Mouse (Mus musculus) right cerebral cortex, postnatal 4 days (tissue): ENCODE measurements around the gene Shisa3.

ENCODE experiments used
- DNase-seq: peaks from one replicate; pipeline ENCODE4 v3.0.0-alpha.2; 2022

The Shisa3 gene

DNA sequence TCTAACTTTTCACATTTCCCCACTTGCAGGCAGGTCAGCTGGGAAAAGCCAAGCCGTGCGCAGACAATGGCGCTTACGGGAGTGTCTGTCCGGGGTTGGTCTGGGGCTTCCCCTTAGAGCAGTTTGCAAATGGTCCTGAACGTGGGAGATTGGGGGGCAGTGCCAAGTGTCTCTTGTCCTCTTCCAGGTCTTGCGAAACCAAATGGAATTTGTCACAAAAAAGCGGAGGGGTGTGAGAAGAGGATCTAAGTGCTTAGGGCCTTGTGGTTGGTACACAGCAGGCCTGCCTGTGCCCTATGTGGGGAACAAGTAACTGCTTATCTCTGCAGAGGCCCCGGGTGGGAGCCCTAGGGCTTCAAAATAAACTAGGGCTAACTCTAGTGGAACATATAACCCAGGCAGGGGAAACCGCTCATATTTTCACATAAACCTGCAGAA, 26.2 kb downstream of the Shisa3 start:
- DNase-seq: no peak

DNA sequence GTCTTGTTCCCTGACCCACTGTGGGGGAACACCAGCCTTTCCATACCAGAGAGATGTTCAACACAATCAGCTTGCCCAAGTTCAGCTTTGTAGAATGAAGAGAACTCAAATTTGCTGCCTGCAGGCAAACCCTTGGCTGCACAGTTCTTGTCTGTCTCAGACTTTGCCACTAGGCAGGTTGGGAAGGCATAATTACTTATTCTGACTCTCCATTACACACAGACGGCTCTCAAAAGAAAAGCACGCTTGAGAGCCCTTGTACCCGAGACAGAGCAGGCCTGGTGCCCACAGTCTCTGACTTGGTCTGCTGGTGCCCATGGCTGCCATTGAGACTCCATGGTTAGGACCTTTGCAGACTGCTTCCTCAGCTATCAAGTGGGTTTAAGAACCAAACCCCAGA, 26.7 kb downstream of the Shisa3 start:
- DNase-seq: no peak

DNA sequence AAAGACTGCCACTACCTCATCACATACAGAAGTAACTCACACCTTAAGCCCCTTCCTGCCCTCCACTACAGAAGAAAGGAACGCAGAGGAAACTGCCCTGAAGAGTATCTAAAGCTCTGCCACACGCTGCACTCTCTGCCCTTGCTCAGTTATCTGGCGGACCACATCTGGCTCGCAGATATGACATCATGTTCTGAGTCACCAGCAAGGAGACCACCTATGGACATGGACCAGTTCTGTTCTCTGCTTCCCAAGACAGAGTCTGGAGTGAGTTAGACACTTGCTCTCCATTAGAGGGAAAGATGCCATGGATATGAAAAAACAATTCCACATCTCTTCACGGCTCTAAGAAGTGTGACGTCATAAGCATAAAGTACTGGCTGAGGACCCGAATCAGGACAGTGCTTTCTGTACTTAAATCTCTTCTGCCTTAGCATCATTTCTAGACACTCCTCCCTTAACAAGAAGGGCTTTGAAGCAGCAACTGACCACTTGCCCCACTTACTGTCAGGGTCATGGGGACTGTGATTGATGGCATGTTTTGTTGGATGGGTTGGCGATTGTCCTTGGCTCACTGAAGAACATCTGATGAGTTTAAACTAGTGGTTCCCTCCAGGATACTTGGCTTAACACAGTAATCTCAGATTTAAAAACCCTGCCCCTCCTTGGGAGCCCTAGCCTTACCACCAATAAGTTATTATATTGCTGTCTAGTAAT, 33.1 kb downstream of the Shisa3 start:
- DNase-seq: no peak

DNA sequence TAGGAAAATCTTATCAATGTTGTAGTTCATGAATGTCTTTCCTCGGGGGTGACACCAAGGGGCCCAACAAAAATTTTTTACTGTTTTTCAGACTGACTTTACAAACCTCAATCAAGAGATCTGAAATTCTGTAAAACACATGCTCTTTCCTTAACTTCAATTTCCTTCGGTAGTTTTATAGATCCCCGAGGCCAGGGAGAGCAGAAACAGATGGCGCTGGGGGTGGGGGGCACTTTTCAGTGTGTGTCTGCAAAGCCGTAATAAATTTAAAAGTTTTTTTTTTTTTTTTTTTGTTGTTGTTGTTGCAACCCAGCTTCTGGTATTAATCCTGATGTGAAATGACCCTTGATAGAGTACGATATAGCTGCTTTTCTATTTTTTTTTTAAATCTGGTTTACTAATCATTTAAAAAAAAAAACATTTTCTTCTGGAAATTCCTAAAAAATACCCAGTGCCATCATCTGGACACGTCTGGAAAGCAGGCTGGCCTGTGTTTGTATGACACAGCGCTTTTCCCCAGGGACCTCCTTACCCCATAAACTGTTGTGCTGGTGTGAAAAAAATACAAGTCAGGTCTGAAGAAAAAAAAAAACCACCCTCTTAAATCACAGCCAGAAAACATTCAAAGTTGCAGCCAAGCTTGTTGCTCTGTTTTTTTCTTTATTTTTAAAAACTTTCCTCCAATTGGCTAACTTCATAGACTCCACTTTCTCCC, 33.9 kb downstream of the Shisa3 start:
- no peak for DNase-seq

DNA sequence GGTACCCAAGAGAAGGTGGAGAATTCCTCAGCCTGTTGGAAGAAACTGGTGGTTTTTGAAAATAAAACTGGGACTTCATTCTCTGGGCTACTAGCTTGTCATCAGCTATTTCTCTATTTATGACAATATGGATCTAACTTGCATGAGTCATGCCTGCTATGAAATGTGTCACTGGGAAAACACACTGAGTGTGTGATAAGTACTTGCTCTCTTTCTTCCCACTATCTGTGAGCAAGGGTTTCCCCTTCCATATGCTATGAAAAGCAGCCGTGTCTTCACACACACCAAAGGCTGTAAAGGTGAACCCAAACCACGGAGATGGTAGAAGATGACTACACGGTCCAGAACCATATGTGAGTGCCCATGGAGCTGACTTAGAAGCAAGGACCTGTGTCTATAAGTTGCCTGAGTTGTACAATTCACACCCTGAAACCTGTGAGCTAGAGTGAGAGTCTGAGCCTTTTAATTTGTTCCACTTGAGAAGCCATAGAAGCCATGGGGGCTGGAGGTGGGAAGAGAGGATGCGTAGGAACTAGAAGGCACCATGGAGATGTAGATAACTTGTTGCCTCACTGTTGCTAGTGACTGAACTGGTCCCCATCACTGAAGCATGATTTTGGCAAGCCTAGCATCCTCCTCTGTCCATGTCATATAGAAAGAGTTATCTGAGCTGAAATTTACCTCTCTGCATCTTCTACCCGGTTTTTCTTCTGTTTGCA, 36.0 kb downstream of the Shisa3 start:
- DNase-seq: no peak

DNA sequence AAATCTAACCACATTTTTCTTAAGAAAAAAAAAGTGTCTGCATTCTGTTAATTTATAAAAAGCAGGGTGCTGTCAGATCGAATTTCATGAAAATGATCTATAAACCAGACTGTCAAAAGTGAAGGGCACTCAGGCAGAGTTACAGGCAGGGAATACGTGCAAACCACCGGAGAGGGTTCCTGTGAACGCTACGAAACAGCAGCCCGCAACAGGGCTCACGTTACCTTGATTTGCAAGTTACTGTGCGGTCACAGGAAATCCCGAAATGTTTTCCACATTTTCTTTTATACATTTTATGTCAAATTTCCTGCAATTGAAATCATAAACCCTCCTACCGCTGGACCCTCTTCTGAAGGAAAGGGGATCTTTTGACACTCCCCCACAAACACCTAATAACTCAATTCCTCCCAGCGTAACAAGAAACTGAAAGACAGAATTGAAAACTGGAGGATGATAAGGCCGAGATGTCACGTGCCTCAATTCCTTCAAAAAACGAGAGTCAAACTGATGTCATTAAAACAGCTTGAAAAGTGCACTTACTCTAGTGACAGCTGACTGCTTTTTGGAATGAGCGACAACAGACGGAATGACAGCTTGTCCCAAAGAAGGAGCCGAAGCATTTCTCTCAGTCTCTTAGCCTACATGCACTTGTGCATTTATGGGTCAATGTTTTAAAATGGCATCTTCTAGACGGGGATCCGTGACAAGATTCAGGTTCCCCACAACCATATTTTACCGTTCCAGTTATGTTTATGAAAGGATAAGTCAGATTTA, 39.3 kb downstream of the Shisa3 start:
- no peak for DNase-seq

DNA sequence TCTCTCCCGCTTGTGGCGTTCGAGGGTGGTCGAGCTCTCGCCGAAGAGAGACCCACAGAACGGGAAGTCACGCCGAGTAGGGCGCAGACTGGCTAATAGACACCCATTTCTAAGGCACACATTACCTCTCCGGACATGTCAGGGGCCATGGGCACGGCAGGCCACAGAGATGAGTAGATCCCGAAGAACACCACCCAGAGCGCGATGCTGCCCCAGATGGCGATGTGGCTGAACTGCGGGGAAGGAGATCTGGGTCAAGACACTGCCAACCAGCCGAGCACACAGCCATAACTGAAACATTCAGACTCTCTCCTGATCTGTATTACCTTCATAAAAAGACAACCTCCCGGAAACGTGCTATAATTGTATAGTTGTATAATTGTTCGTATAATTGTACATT, 39.9 kb downstream of the Shisa3 start:
- peak; percentile 18 for DNase-seq

DNA sequence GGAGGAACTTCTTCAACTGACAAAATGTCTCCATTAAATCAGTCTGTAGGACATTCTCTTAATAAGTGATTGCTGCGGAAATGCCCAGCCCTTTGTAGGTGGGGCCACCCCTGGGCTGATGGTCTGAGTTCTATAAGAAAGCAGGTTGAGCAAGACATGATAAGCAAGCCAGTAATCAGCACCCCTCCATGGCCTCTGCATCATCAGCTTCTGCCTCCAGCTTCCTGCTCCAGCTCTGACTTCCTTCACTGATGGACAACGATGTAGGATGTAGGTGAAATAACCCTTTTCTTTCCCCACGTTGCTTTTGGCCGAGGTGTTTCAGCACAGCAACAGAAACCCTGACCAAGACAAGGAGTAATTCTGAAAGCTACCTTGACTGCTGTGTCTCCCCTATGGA, 41.5 kb downstream of the Shisa3 start:
- DNase-seq: no peak

DNA sequence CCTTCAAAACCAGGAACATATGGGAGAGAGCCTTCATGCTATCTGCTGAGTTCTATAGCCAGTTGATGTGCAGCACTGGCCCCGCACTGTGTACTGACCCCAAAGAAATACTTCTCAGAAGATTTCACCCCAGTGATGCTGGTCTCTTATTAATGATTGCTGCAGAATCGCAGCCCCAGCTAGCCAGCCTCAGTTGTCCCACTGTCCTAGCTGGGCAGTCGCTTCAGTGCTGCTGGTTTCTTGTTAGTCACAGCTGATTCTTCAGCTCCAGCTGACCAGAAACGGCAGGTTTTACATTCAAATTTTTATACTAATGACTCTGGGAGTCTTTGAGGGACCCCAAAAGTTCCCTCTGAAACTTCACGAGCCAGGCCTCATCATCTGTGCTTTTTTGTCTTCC, 42.3 kb downstream of the Shisa3 start:
- DNase-seq: no peak

DNA sequence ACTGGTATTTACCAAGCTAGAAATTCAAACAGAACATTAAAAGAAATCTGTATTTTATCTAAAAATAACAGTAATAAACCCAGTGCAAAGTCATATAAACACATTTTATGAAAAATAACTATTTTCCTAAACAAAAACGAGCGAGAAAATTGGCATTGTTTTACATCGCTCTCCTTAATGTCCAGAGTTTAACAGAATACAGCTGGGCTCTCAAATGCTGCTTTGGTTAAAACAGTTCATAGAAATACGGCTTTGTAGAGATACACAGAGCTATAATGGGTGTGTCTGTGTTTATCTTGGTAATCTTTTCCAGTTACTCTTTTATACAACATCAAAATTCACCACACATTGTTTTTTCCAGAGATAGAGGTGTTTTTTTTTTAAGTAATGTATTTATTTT, 44.8 kb downstream of the Shisa3 start:
- no peak for DNase-seq

DNA sequence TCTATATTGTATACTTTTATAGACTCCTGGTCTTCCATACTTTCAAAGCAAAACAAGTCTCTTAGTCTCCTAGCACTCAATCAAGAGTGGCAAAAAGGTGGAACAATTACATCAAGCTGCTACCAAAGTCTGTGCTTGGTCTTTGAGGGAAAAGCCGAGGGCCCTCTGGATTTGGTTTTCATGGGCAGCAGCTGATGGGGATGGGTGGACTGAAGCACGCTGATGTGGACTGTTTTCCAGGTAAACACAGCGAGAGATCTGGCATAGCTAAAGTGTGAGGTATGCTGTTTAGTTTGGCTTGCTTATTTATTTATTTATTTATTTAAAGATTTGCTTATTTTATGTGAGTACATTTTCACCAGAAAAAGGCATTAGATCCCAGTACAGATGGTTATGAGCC, 45.9 kb downstream of the Shisa3 start:
- no peak for DNase-seq

DNA sequence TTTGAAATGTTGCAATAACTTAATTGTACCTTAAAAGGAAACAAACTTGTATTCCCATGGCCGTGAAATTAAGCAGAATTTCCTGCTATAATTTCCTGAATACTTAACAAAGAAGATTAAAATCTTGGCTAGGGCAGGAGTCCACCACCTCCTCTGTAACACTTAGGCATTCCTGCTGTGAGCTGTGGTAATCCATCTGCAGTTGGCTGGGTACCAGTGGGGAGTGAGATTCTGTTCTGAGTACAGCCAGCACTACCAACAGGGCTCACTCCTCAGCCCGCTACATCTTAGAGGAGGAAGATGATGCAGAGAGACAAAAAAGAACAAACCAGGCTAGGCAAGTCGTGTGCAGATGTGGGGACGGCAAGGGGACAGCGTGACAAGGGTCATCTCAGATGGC, 46.9 kb downstream of the Shisa3 start:
- no peak for DNase-seq

DNA sequence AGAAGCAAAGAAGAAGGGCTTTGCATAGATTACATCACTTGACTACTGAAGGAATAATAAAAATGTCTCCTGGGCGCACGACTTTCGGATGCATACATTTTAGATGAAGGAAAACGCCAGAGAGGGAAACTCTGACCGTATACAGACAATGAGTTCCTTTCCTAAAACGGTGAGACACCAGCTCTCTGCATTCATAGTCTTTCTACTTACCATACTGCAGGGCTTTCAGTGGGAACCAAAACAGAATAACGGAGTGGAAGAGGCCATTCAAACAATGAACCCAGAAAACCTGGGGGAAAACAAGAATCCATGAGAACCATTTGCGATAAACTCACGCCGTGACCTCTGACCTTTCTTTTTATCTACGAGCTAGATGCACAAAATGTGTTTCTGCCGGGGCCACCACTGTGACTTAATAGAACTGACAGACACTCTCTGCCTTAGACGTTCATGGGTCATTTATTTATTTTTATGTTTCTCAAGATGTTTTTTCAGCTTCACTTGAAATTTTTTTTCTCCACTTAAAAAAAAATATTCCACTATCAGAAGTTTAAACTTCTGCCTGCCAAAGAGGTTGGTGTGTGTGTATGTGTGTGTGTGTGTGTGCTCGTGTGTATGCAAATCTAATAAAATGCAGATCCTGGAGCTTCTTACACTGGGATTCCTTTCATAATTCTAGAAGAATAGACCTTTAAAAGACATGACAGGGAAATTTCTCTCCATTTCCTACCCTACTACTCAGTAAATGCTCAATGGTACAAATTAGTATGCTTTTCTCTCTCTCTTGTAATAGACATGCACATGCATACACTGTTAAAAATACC, 48.2 kb downstream of the Shisa3 start:
- DNase-seq: no peak

DNA sequence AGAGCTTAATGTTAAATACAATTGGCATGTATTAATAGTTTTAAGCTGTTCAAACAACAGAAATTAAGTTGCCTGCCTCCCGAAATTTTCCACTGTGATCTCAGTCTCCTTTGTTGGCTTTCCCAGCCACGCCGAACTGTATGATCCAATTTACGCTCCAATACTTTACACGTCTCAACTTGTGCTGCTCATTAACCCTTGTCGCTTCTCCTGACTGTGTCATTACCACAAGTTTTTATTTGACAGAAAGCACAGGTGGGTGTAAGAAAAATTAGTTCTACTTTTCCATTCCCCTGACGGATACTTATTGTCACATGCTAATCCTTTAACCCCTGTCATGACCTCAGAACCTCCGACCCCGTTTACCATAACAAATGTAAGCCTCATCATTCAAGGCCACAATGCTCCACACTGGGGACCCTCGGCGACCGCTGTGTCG, 49.2 kb downstream of the Shisa3 start:
- DNase-seq: no peak

DNA sequence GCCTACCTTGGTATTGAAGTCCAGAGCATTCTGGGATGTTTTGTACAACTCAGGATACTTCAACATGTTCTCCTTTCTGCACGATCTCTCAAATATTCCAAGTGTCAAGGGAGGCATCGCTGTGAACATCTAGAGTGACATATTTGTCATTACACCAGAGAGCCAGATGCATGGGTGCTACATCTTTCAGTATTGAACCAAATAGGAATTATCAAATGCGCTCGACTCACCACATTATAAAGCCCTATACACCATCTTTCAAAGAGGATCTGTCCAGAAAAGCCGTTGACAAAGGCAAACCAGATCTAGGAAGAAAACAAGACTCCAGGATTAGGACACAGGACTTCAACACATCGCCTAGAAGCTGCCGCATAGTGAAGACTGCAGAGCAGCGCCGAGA, 52.2 kb downstream of the Shisa3 start:
- no peak for DNase-seq

DNA sequence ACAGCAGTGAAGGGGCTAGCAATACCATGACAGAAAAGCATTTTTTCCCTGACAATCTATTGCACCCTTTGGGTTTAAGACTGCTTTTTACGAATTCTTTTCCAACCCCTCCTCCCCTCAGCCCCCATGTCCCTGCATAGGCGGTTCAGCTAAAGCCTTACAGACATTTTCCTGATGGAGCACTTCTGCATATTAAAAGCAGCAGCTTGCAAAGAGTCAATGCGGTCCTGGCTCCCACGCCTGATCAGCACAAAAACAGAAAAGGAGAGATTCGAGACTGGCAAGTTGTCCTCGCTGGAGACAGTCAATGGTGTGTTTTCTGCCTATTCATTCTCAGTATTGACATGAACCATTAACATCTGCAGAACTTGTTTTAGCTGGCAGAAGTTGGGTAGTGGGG, 55.0 kb downstream of the Shisa3 start:
- DNase-seq: no peak

DNA sequence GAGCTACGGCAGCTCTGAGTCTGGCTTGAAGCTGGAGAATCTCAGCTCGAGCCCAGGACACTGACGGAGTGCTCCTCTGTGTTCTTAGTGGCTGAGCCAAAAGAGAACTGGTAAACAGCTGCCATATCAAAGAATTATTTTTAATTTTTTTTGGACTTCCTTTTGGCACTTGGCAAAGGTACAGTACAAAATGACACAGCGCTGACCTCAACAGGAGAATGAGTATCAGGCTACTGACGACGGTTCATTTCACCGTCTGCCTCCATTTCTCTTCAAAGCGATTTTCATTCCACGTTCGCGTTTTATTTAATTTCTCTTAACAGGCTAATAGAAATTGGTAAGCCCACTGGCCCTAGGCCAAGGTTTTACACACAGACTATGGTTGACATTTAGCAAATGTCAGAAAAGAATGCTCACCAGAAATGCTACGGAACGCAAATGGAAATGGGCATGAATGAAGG, 61.8 kb downstream of the Shisa3 start:
- DNase-seq: no peak

DNA sequence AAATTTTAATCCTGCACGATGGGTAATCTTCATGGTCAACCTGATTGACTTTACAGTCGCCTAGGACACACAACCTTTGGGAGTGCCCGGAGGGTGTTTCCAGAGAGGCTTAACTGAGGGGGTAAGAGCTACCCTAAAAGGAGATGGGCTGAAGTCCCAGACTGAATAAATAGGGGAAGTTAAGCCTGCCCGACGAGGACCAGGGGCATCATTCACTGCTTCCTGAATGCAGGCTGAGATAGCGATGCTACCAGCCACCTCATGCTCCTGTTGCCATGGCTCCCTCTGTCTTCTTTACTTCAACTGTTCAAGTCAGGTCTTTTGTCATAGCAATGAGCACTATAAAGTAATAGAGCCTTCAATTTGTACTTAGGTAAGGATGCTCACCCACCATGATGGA, 62.5 kb downstream of the Shisa3 start:
- DNase-seq: no peak

DNA sequence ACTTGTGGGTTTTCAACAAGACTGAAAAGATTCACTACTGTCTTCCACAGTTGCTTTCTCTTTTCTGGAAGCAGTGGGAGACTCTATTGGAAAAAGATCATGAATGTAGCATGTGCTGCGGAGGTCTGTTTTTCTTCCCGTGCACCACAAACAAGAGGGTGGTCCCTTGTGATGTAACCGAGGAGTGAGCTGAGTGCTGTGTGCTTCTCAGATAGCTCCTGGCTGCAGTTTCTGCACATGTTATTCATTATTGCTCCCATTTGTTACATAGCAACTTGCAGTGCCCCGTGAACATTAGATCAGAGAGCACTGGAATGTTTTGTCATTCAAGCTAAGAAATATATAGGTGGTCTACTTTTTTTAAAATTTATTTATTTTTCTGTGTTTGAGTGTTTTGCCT, 65.3 kb downstream of the Shisa3 start:
- DNase-seq: no peak
